Mouse (Mus musculus): ENCODE data around the gene Aig1. TPM values are rescaled to one million over a fixed set of nuclear protein-coding genes. Genes with fewer than 3 reads are reported as not detected.

The Aig1 gene
- polyA plus RNA-seq, 1 experiment from 2014 or later, result 11.5 TPM

DNA sequence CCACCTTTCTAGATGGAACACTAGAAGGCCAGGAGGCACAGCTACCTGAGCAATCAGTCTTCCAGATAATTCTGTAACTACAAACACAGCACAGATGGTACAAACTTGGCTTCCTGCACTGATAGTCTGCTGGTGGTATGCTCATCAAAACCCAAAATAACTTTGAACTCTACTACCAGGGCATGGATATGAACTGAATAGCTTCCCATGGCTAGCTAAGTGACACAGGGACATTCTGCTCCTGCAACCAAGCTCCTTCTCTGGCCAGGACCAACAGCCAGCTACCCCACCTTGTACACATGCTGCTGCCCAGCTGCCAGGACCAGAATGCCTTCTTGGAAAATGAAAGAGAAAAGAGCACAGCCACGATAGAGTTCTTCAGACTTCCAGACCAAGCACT is 60.5 kb downstream of the Aig1 start:
- Histone ChIP-seq H3K4me1 (ENCODE audit: control insufficient read depth, insufficient read depth, low read length) (no peaks in the 10 kb centered on the region), H3K27ac (replicated peaks; ENCODE audit: low read depth, low read length) (no peak overlapping the region), H3K9ac (ENCODE audit: low read length) (no peak overlapping the region), H3K36me3 (ENCODE audit: control insufficient read depth, insufficient read depth, low read length) (no peaks in the 10 kb centered on the region), H3K27me3 (ENCODE audit: control insufficient read depth, insufficient read depth, low read length) (no peaks in the 10 kb centered on the region), H3K4me3 (ENCODE audit: low read depth, low read length) (no peak overlapping the region), H3K9me3 (ENCODE audit: control insufficient read depth, low read length) (no peaks in the 10 kb centered on the region), H3K4me2 (ENCODE audit: low read depth, severe bottlenecking) (no peak overlapping the region)
- 89% methylated on average over 1 of the region's 1 CpGs for WGBS
- no peak for DNase-seq (ENCODE audit: low spot score)
- ATAC-seq (ENCODE audit: insufficient number of reproducible peaks, low FRiP score, low TSS enrichment, low read depth), result no peak

- Histone ChIP-seq H3K4me2 (ENCODE audit: low read depth, severe bottlenecking) (no peak overlapping the region), H3K27ac (replicated peaks; ENCODE audit: low read depth, low read length) (no peak overlapping the region), H3K9me3 (ENCODE audit: control insufficient read depth, low read length) (no peaks in the 10 kb centered on the region), H3K27me3 (ENCODE audit: control insufficient read depth, insufficient read depth, low read length) (no peaks in the 10 kb centered on the region), H3K4me1 (ENCODE audit: control insufficient read depth, insufficient read depth, low read length) (no peaks in the 10 kb centered on the region), H3K4me3 (ENCODE audit: low read depth, low read length) (no peak overlapping the region), H3K36me3 (ENCODE audit: control insufficient read depth, insufficient read depth, low read length) (no peaks in the 10 kb centered on the region), H3K9ac (ENCODE audit: low read length) (no peak overlapping the region)
- ATAC-seq (ENCODE audit: insufficient number of reproducible peaks, low FRiP score, low TSS enrichment, low read depth) (no peak), DNase-seq (ENCODE audit: low spot score) (no peak)
These were observed 62.0 kb downstream of the Aig1 start for GRCm38 (mm10) chr10:13806806-13807205.

GRCm38 (mm10) chr10:13801296-13801695 is 67.5 kb downstream of the Aig1 start:
- H3K4me1 ChIP-seq (ENCODE audit: control insufficient read depth, insufficient read depth, low read length), result no peaks in the 10 kb centered on the region
- no peak for ATAC-seq (ENCODE audit: insufficient number of reproducible peaks, low FRiP score, low TSS enrichment, low read depth)
- WGBS, result 82% methylated on average over 5 of the region's 5 CpGs

GRCm38 (mm10) chr10:13793458-13793857 is 75.3 kb downstream of the Aig1 start:
- no peak overlapping the region for H3K27ac ChIP-seq (replicated peaks; ENCODE audit: low read depth, low read length)
- no peaks in the 10 kb centered on the region for H3K4me1 ChIP-seq (ENCODE audit: control insufficient read depth, insufficient read depth, low read length)
- ATAC-seq (ENCODE audit: insufficient number of reproducible peaks, low FRiP score, low TSS enrichment, low read depth) (no peak), DNase-seq (ENCODE audit: low spot score) (no peak)
- H3K27me3 ChIP-seq (ENCODE audit: control insufficient read depth, insufficient read depth, low read length), result no peaks in the 10 kb centered on the region
- WGBS, result 89% methylated on average over 1 of the region's 1 CpGs
- H3K4me3 ChIP-seq (ENCODE audit: low read depth, low read length), result no peak overlapping the region
- no peak overlapping the region for H3K4me2 ChIP-seq (ENCODE audit: low read depth, severe bottlenecking)
- H3K9ac ChIP-seq (ENCODE audit: low read length), result no peak overlapping the region
- H3K9me3 ChIP-seq (ENCODE audit: control insufficient read depth, low read length), result no peaks in the 10 kb centered on the region
- H3K36me3 ChIP-seq (ENCODE audit: control insufficient read depth, insufficient read depth, low read length), result no peaks in the 10 kb centered on the region

More at GRCm38 (mm10) chr10:13801296-13801695, 67.5 kb downstream of the Aig1 start:
- Histone ChIP-seq H3K9ac (ENCODE audit: low read length) (no peak overlapping the region), H3K4me3 (ENCODE audit: low read depth, low read length) (no peak overlapping the region), H3K9me3 (ENCODE audit: control insufficient read depth, low read length) (no peaks in the 10 kb centered on the region), H3K4me2 (ENCODE audit: low read depth, severe bottlenecking) (no peak overlapping the region), H3K27ac (replicated peaks; ENCODE audit: low read depth, low read length) (no peak overlapping the region), H3K36me3 (ENCODE audit: control insufficient read depth, insufficient read depth, low read length) (no peaks in the 10 kb centered on the region), H3K27me3 (ENCODE audit: control insufficient read depth, insufficient read depth, low read length) (no peaks in the 10 kb centered on the region)
- DNase-seq (ENCODE audit: low spot score), result no peak

DNA sequence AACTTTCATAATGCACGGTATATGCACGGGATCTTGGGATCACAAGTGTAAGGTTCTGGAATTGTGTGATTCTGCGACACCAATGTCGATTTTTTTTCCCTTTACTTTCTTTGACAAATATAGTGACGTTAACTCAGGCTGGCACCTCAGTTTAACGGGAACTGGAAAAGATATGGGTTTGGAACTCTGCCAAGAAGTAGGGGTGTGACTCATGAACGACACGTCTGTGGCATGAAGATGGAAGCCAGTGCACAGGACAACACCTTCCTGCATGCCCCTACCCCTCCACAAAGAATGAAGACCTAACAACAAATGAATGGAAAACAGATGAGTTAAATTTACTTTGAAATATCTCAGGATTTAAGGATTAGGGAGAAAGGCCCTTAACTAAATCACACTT is 76.0 kb downstream of the Aig1 start:
- DNase-seq (ENCODE audit: low spot score) (no peak), ATAC-seq (ENCODE audit: insufficient number of reproducible peaks, low FRiP score, low TSS enrichment, low read depth) (no peak)
- no peaks in the 10 kb centered on the region for H3K9me3 ChIP-seq (ENCODE audit: control insufficient read depth, low read length)
- no peak overlapping the region for H3K4me2 ChIP-seq (ENCODE audit: low read depth, severe bottlenecking)
- H3K4me3 ChIP-seq (ENCODE audit: low read depth, low read length), result no peak overlapping the region
- no peaks in the 10 kb centered on the region for H3K36me3 ChIP-seq (ENCODE audit: control insufficient read depth, insufficient read depth, low read length)
- H3K27ac ChIP-seq (replicated peaks; ENCODE audit: low read depth, low read length), result no peak overlapping the region
- H3K9ac ChIP-seq (ENCODE audit: low read length), result no peak overlapping the region
- no peaks in the 10 kb centered on the region for H3K4me1 ChIP-seq (ENCODE audit: control insufficient read depth, insufficient read depth, low read length)
- 86% methylated on average over 8 of the region's 8 CpGs for WGBS
- H3K27me3 ChIP-seq (ENCODE audit: control insufficient read depth, insufficient read depth, low read length), result no peaks in the 10 kb centered on the region

DNA sequence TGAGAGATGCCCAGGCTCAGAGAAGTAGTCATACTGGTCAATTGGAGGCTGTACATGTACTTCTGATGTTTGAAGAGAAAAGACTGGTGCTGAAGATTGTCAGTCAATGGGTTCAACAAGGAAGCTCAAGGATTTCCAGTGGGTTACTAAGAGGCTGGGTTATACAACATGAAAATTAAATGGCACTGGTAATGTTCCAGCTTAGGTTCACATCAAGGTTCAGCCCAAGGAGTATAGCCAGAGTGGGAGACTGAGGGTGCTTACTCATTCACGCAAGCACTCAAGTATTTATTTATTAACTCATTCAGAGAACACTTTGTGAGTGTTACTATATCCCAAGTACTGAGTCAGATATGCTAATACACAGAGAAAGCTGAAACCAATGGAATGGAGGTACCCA is 79.2 kb downstream of the Aig1 start:
- no peak for ATAC-seq (ENCODE audit: insufficient number of reproducible peaks, low FRiP score, low TSS enrichment, low read depth)
- H3K27me3 ChIP-seq (ENCODE audit: control insufficient read depth, insufficient read depth, low read length), result no peaks in the 10 kb centered on the region

DNA sequence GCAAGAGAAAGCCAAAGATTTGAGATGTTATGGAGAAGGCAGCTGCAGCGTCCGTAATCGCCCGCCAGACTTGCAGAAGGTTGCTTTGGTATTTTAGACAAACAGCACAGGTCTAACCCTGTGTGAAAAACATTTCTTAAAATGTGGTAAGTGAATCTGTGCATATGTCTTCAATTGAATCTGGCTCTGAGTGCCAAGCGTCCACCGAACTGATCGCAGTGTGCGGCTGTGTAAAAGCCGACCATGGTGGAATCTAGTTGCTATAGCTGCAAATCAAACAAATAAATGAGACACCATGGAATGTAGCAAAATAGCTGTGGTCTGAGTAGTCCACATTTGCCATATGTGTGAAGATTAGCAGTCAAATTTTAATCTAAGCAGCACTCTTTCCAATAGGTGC is 80.7 kb downstream of the Aig1 start:
- ATAC-seq (ENCODE audit: insufficient number of reproducible peaks, low FRiP score, low TSS enrichment, low read depth) (no peak), DNase-seq (ENCODE audit: low spot score) (no peak)
- Histone ChIP-seq H3K36me3 (ENCODE audit: control insufficient read depth, insufficient read depth, low read length) (no peaks in the 10 kb centered on the region), H3K4me3 (ENCODE audit: low read depth, low read length) (no peak overlapping the region), H3K27ac (replicated peaks; ENCODE audit: low read depth, low read length) (no peak overlapping the region), H3K4me1 (ENCODE audit: control insufficient read depth, insufficient read depth, low read length) (no peaks in the 10 kb centered on the region), H3K4me2 (ENCODE audit: low read depth, severe bottlenecking) (no peak overlapping the region), H3K27me3 (ENCODE audit: control insufficient read depth, insufficient read depth, low read length) (no peaks in the 10 kb centered on the region), H3K9ac (ENCODE audit: low read length) (no peak overlapping the region), H3K9me3 (ENCODE audit: control insufficient read depth, low read length) (no peaks in the 10 kb centered on the region)
- WGBS, result 92% methylated on average over 9 of the region's 9 CpGs

More for the DNA sequence above, 79.2 kb downstream of the Aig1 start:
- 95% methylated on average over 1 of the region's 1 CpGs for WGBS
- DNase-seq (ENCODE audit: low spot score), result no peak
- no peak overlapping the region for H3K9ac ChIP-seq (ENCODE audit: low read length)
- H3K4me3 ChIP-seq (ENCODE audit: low read depth, low read length), result no peak overlapping the region
- H3K4me1 ChIP-seq (ENCODE audit: control insufficient read depth, insufficient read depth, low read length), result no peaks in the 10 kb centered on the region
- H3K36me3 ChIP-seq (ENCODE audit: control insufficient read depth, insufficient read depth, low read length), result no peaks in the 10 kb centered on the region
- H3K4me2 ChIP-seq (ENCODE audit: low read depth, severe bottlenecking), result no peak overlapping the region
- H3K9me3 ChIP-seq (ENCODE audit: control insufficient read depth, low read length), result no peaks in the 10 kb centered on the region
- H3K27ac ChIP-seq (replicated peaks; ENCODE audit: low read depth, low read length), result no peak overlapping the region

GRCm38 (mm10) chr10:13782774-13783173 is 86.0 kb downstream of the Aig1 start:
- no peak overlapping the region for H3K27ac ChIP-seq (replicated peaks; ENCODE audit: low read depth, low read length)
- DNase-seq (ENCODE audit: low spot score) (no peak), ATAC-seq (ENCODE audit: insufficient number of reproducible peaks, low FRiP score, low TSS enrichment, low read depth) (no peak)
- no peak overlapping the region for H3K4me3 ChIP-seq (ENCODE audit: low read depth, low read length)
- H3K9me3 ChIP-seq (ENCODE audit: control insufficient read depth, low read length), result no peaks in the 10 kb centered on the region
- H3K9ac ChIP-seq (ENCODE audit: low read length), result no peak overlapping the region
- 0 out of 2 replicates have a peak, but pooled peaks cover 2% of the 10 kb centered on the region for H3K4me1 ChIP-seq (ENCODE audit: control insufficient read depth, insufficient read depth, low read length)
- WGBS, result 28% methylated on average over 5 of the region's 5 CpGs
- no peaks in the 10 kb centered on the region for H3K27me3 ChIP-seq (ENCODE audit: control insufficient read depth, insufficient read depth, low read length)
- no peak overlapping the region for H3K4me2 ChIP-seq (ENCODE audit: low read depth, severe bottlenecking)
- H3K36me3 ChIP-seq (ENCODE audit: control insufficient read depth, insufficient read depth, low read length), result no peaks in the 10 kb centered on the region

DNA sequence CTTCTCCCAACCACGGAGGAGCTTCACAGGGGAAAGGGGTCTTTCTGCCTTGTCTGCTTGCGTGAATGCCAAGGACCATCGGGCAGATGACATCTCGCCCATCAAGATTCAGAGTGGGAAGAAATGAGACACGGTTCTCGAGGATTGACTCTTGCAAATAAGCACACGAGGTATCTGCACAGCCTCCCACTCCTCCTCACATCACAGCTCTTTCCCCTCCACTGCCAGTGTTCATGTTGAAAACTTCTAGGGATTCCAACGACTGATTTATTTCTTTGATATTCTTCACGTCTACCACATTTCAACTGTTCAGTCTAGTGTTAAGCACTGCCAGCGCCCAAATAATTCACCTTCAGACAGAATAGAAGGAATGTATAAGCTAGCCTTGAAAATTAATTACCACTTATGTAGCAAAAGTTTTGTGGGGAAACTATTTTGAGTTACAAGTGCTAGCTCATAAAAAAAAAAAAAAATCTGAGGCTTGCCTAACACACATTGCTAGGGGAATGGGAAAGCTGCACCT is 86.5 kb downstream of the Aig1 start:
- DNase-seq (ENCODE audit: low spot score) (no peak), ATAC-seq (ENCODE audit: insufficient number of reproducible peaks, low FRiP score, low TSS enrichment, low read depth) (no peak)
- Histone ChIP-seq H3K27ac (replicated peaks; ENCODE audit: low read depth, low read length) (no peak overlapping the region), H3K9ac (ENCODE audit: low read length) (no peak overlapping the region), H3K4me2 (ENCODE audit: low read depth, severe bottlenecking) (no peak overlapping the region), H3K4me3 (ENCODE audit: low read depth, low read length) (no peak overlapping the region), H3K4me1 (ENCODE audit: control insufficient read depth, insufficient read depth, low read length) (0 out of 2 replicates have a peak, but pooled peaks cover 2% of the 10 kb centered on the region), H3K9me3 (ENCODE audit: control insufficient read depth, low read length) (no peaks in the 10 kb centered on the region), H3K27me3 (ENCODE audit: control insufficient read depth, insufficient read depth, low read length) (no peaks in the 10 kb centered on the region), H3K36me3 (ENCODE audit: control insufficient read depth, insufficient read depth, low read length) (no peaks in the 10 kb centered on the region)
- 82% methylated on average over 10 of the region's 10 CpGs for WGBS
